Mouse (Mus musculus): Measurements from ENCODE around the gene Ccr7. TPM values are rescaled to one million over a fixed set of nuclear protein-coding genes. Genes with fewer than 3 reads are reported as not detected.

The Ccr7 gene
- total RNA-seq, 1 experiment from 2014 or later = 1.2 TPM

DNA sequence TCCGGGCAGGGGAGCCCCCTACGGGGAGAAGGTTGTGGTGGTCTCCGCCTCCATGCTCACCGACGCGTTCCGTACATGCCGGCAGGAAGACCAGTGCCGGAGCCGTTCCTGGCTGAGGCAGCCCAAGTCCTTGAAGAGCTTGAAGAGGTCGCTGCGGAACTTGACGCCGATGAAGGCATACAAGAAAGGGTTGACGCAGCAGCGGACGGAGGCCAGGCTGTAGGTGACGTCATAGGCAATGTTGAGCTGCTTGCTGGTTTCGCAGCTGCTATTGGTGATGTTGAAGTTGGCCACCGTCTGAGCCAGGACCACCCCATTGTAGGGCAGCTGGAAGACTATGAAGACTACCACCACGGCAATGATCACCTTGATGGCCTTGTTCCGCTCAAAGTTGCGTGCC is 9.9 kb downstream of the Ccr7 start:
- ATAC-seq (replicated peaks in 1 of 2; ENCODE audit: insufficient read depth in 1 of 2, low FRiP score in 2 of 2, low TSS enrichment in 1 of 2, low read depth in 1 of 2, poor library complexity in 2 of 2, severe bottlenecking in 2 of 2) = no peak

DNA sequence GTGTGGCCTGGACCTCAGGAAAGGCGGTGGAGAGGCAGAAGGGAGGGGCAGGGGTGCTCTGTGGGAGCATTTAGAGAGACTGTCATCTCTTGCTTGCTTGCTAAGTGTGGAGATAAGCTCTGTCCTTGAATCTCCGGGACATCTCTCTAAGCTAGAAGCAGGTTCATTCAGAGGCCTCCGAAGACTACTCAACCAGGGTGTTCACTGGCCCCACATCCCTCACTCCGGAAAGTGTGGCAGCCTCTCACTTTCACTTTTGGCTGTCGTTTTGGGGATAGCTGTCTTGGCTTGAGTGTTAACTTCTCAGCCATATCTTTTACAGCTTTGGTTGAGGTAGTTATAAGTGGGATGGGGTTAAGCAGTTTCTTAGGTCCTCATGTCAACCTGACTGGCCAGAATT is 10.4 kb downstream of the Ccr7 start:
- peak; percentile 41 to 57; a peak in 2 of 4 replicates for ATAC-seq (replicated peaks in 1 of 2; ENCODE audit: insufficient read depth in 1 of 2, low FRiP score in 2 of 2, low TSS enrichment in 1 of 2, low read depth in 1 of 2, poor library complexity in 2 of 2, severe bottlenecking in 2 of 2)

DNA sequence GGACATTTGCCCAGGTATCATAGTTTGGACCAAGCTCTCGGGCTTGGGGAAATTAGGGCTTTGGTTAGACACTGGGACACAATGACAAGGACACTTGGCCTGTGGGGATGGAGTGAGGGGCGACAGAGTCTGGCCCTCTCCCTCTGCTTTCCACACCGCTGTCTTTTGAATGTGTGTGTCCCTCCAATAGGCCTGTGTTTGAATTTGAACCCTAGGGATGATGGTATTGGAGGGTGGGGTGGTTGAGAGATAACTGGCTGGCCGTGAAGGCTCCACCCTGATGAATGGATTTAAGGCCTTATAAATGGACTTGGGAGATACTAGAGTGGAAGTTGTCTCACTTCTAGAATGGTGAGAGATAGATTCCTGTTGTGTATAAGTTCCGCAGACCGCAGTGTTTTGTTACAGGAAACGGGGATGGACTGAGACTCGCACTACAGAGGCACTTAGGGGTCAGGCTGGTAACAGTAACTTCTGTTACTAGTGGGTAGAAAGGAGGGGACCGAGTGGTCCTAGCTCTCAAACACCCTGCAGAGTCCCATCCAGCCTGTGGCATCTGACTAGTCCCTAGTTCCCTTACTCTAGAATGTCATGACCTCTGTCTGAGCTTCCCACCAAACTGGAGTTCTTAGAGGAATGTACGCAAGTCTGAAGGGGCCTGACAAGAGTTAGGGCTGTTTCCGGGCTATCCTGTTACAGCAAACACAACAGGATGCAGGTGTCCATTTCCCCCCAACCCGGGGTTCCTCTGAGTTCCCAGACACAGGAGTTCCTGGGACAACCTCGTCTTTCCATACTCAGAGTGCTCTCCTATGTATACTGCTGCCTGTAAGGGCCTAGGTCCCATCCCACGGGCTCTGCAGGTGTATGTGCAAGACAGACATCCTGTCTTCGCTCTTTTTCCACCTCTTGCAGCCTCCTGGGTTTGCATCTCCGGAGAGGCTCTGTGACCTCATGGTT is 11.5 kb downstream of the Ccr7 start:
- no peak for ATAC-seq (replicated peaks in 1 of 2; ENCODE audit: insufficient read depth in 1 of 2, low FRiP score in 2 of 2, low TSS enrichment in 1 of 2, low read depth in 1 of 2, poor library complexity in 2 of 2, severe bottlenecking in 2 of 2)

DNA sequence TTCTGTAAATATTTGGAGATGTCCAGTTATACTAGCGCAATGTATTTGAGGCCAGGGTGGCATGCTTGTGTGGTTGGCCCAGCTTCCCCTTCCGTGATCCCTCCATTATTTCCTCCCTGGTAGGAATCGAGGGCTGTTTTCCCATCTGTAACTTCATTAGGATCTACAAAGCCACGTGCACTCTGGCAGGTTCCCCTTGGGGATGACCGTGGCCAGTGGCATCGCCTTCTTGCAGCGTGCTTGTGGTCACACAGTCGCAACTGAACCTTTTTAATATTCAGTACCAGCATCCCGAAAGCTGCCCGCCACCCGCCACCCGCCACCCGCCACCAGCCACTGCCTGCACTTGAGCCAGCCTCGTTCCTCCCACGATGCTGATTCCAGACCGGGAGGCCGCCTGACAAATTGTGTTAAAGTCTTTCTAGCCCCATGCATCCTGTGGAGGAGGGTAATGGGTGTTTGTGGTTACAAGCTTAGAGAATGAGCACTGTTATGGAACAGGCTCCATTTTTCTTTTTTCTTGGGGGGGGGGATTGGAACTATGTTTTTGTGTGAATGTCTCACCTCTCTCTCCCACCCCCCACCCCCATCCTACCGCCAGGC is 12.3 kb downstream of the Ccr7 start:
- ATAC-seq (replicated peaks in 1 of 2; ENCODE audit: insufficient read depth in 1 of 2, low FRiP score in 2 of 2, low TSS enrichment in 1 of 2, low read depth in 1 of 2, poor library complexity in 2 of 2, severe bottlenecking in 2 of 2) = no peak

- no peak for ATAC-seq (replicated peaks in 1 of 2; ENCODE audit: insufficient read depth in 1 of 2, low FRiP score in 2 of 2, low TSS enrichment in 1 of 2, low read depth in 1 of 2, poor library complexity in 2 of 2, severe bottlenecking in 2 of 2)
Observed at GRCm38 (mm10) chr11:99142046-99142445, 12.8 kb downstream of the Ccr7 start.

- no peak for ATAC-seq (replicated peaks in 1 of 2; ENCODE audit: insufficient read depth in 1 of 2, low FRiP score in 2 of 2, low TSS enrichment in 1 of 2, low read depth in 1 of 2, poor library complexity in 2 of 2, severe bottlenecking in 2 of 2)
Observed at GRCm38 (mm10) chr11:99141600-99141999, 13.3 kb downstream of the Ccr7 start.

GRCm38 (mm10) chr11:99138976-99139375 is 15.9 kb downstream of the Ccr7 start:
- no peak for ATAC-seq (replicated peaks in 1 of 2; ENCODE audit: insufficient read depth in 1 of 2, low FRiP score in 2 of 2, low TSS enrichment in 1 of 2, low read depth in 1 of 2, poor library complexity in 2 of 2, severe bottlenecking in 2 of 2)

DNA sequence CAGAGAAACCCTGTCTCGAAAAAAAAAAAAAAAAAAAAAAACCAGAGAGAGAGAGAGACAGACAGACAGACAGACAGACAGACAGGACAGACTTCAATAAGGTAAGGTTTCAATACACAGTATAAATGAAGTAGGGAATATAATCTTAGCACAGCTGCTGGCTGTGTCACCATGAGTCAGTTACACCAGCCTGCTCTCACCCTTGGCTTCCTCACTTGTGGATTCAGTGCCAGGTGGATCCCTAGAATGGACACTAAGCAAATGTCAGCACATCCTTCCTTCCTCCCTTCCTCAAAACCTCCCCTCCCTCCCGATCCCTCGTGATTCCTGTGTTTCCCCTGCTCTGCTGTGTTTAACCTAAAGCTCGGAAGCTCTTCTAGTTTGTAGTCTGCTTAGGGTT is 17.5 kb downstream of the Ccr7 start:
- ATAC-seq (replicated peaks in 1 of 2; ENCODE audit: insufficient read depth in 1 of 2, low FRiP score in 2 of 2, low TSS enrichment in 1 of 2, low read depth in 1 of 2, poor library complexity in 2 of 2, severe bottlenecking in 2 of 2) = no peak

- ATAC-seq (replicated peaks in 1 of 2; ENCODE audit: insufficient read depth in 1 of 2, low FRiP score in 2 of 2, low TSS enrichment in 1 of 2, low read depth in 1 of 2, poor library complexity in 2 of 2, severe bottlenecking in 2 of 2) = 0 out of 4 replicates have a peak, but pooled peaks of 1 of the 2 experiments have one; percentile 18
Observed at GRCm38 (mm10) chr11:99136961-99137360, 17.9 kb downstream of the Ccr7 start.

- peak; percentile 23 to 40; a peak in 2 of 4 replicates for ATAC-seq (replicated peaks in 1 of 2; ENCODE audit: insufficient read depth in 1 of 2, low FRiP score in 2 of 2, low TSS enrichment in 1 of 2, low read depth in 1 of 2, poor library complexity in 2 of 2, severe bottlenecking in 2 of 2)
Observed at GRCm38 (mm10) chr11:99136361-99136760, 18.5 kb downstream of the Ccr7 start.

GRCm38 (mm10) chr11:99135047-99135440 is 19.8 kb downstream of the Ccr7 start:
- no peak for ATAC-seq (replicated peaks in 1 of 2; ENCODE audit: insufficient read depth in 1 of 2, low FRiP score in 2 of 2, low TSS enrichment in 1 of 2, low read depth in 1 of 2, poor library complexity in 2 of 2, severe bottlenecking in 2 of 2)

GRCm38 (mm10) chr11:99134266-99135046 is 20.4 kb downstream of the Ccr7 start:
- no peak for ATAC-seq (replicated peaks in 1 of 2; ENCODE audit: insufficient read depth in 1 of 2, low FRiP score in 2 of 2, low TSS enrichment in 1 of 2, low read depth in 1 of 2, poor library complexity in 2 of 2, severe bottlenecking in 2 of 2)

DNA sequence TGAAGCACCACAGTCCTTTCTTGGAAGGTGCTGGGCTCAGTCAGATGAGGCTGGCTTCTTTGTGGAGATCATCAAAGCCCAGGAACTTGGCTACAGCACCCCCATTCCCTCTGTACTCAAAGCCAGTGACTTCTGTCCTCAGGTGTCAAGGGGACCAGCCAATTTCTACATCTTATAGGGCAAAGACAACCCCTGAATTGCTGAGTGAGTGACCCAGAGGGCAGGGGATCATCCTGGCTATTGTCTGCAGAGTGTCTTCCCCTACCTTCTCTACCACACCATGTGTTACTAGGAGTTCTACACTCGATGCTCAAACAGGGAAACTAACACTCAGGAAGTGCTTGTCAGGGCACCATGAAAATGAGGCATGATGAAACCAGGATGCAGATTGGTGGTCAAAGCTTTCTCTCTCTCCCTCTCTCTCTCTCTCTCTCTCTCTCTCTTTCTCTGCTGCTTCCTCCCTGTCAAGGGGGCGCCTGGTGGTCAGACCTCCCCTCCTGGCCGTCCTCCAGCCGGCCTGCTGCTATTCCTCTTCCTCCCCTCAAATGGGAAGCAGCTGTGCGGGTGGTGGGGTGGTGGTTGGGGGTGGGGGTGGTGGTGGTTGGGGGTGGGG is 21.5 kb downstream of the Ccr7 start:
- ATAC-seq (replicated peaks in 1 of 2; ENCODE audit: insufficient read depth in 1 of 2, low FRiP score in 2 of 2, low TSS enrichment in 1 of 2, low read depth in 1 of 2, poor library complexity in 2 of 2, severe bottlenecking in 2 of 2) = peak; percentile 20 to 59; a peak in 3 of 4 replicates

DNA sequence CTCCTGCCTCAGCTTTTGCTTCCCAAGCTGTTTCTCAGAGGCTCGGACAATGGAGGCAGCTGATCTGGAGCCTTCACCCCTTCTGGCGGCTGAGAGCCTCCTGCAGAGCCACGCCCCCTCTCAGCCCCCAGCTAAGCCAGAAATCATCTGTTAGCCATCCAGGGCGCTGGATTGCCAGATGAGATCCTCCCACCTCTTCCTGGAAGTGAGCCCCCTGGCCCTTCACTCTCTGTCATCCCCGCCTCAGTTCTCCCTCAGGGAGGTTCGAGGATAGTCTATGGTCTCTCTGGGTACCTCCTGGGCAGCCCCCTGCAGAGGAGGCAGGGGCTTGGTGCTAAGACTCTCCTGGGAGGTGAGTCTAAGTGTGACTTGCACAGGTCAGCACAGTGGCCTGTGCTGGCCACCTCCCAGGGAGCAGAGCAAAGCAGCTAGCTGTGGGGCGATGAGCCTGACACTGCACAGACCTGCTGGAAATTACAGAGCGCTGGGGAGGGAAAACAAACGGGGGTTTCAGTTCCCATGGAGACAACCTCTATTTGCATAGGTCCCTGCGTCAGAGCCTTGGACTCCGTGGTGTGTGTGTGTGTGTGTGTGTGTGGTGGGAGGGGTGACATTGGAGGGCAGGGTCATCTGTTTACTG is 22.7 kb downstream of the Ccr7 start:
- ATAC-seq (replicated peaks in 1 of 2; ENCODE audit: insufficient read depth in 1 of 2, low FRiP score in 2 of 2, low TSS enrichment in 1 of 2, low read depth in 1 of 2, poor library complexity in 2 of 2, severe bottlenecking in 2 of 2) = no peak

DNA sequence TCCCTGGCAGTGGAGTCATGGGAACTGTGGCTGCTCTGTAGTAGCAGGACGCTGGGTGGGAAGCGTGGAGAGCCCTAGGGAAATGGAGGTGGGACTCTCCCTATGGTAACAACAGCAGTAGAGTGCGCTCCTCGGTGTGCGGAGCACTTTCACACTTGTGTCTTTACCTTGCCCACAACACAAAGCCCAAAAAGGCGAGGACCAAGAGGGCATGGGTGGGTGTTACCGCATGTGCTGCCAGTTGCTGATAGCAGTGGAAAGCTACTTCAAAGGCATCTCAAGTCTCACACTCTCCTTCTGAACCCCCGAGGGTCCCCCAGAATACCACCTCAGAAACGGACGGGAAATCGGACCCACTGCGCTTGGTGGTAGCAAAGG is 23.4 kb downstream of the Ccr7 start:
- no peak for ATAC-seq (replicated peaks in 1 of 2; ENCODE audit: insufficient read depth in 1 of 2, low FRiP score in 2 of 2, low TSS enrichment in 1 of 2, low read depth in 1 of 2, poor library complexity in 2 of 2, severe bottlenecking in 2 of 2)

- no peak for ATAC-seq (replicated peaks in 1 of 2; ENCODE audit: insufficient read depth in 1 of 2, low FRiP score in 2 of 2, low TSS enrichment in 1 of 2, low read depth in 1 of 2, poor library complexity in 2 of 2, severe bottlenecking in 2 of 2)
Observed at GRCm38 (mm10) chr11:99130736-99131462, 24.0 kb downstream of the Ccr7 start.
